Mouse (Mus musculus): ENCODE results near the gene Olfr1079.
"Not testable (repeated sequence)": the region's sequence is repeated elsewhere in the genome, so short reads cannot be mapped to it uniquely, and the experiment has no call there.

The Olfr1079 gene

DNA sequence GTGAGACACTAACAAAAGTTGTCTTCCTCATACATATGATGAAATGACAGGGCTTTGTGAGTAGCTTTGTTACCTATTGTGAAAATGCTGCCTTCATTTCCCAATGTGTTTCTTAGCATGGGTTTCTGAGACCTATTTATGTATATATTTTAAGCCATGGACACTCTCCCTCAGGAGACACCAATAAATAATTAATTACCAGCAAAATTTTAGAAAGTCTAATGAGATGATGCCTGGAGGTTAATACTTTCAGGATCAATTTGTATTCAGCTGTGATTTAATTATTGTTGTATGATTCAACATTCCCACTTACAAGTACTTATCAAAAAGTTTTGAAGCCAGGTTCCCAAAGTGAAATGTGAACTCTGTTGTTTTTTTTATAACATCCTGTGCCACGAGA, at the start of gene Olfr1079:
TSS of gene Olfr1079 (minus strand) at position 101 of the 400 bp plus-strand sequence.
- DNase-seq (ENCODE audit: low spot score in 2 of 2) = no peak

DNA sequence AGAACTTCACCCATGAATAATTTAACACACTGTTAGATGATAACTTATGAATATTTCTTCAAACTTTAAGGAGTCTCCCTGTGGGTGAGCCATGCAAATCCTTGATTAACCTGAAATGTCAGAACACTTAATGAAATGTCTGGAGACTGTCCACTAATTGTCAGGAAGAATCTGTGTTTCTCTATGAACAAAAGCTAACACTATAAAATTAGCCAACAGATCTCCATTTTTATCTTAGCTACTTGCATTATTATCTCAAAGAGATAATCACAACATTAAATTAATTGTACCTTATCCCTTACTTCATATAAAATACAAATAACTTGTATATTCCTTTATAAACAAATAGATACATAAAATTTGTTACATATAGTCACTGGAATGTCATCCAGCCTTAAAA, 15.9 kb upstream of the Olfr1079 start, which contains the start of gene Olfr1080:
TSS of gene Olfr1080 (minus strand) at position 101 of the 400 bp plus-strand sequence.
- DNase-seq (ENCODE audit: low spot score in 2 of 2) = not testable (repeated sequence)

DNA sequence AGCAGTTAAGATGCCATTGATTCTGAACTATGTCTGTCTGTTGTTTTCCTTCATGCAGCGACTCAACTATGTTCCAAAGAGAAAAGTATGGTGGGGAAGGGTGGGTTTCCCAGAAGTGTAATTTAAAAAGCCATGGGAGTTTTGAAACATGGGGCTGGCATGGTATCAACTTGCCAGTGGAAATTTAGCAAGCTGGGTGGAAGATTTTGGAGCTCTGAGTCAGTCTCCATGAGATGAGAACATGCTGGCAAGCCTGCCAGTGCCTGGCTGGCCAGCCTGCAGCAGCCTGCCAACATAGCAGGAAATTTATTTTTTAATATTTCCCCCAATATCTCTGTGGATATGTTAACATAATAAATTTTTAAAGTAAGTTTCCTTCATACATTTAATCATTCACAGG, 11.3 kb downstream of the Olfr1079 start:
- no peak for DNase-seq (ENCODE audit: low spot score in 2 of 2)

DNA sequence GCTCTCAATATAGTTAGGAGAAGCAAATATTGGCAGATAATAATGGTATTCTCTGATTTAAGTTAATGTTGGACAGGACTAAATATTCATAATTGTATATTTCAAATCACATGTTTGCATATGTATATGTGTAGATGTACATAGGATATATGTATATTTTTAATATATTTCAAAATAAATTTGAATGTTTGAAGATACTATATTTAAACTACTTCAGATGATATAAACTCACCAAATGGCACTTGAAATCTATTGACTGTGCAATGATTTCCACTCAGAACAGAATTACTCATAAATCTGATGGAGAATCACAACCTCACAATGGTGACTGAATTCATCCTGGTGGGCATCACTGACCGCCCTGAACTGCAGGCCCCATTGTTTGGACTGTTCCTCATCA, 34.1 kb downstream of the Olfr1079 start, which contains the start of gene Olfr1076:
TSS of gene Olfr1076 (plus strand) at position 301 of the 400 bp plus-strand sequence.
- no peak for DNase-seq (ENCODE audit: low spot score in 2 of 2)

DNA sequence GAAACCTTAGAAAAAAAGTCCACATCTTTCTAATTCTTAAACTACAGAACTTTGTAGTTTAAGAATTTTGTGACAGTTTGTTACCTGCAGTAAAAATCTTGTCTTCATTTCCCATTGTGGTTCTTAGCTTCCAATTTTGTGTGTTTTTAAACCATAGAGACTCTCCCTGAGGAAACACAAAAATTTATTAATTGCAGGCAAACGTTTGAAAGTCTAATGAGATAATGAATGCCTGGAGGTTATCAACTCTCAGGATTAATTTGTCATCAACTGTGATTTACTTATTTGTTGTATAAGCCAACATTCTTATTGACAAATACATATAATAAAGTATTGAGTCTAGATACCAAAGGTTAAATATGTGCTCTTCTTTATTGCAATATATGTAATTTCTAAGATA, 55.0 kb downstream of the Olfr1079 start, which contains the start of gene Olfr228:
TSS of gene Olfr228 (minus strand) at position 101 of the 400 bp plus-strand sequence.
- no peak for DNase-seq (ENCODE audit: low spot score in 2 of 2)
